Mouse (Mus musculus) megakaryocyte, embryonic 14.5 days (primary cell): ENCODE results near the gene Gpx4.

Source experiments
- FLI1 ChIP-seq: IDR thresholded peaks from 2 replicates; pipeline ENCODE4 v1.6.1; 2012; ENCODE audit warnings: low read length, inconsistent platforms, mixed read lengths
- GATA1 ChIP-seq: IDR thresholded peaks from 3 replicates; pipeline ENCODE4 v1.6.1; 2012; ENCODE audit warnings: mixed read lengths, low read length, inconsistent platforms, borderline replicate concordance

DNA sequence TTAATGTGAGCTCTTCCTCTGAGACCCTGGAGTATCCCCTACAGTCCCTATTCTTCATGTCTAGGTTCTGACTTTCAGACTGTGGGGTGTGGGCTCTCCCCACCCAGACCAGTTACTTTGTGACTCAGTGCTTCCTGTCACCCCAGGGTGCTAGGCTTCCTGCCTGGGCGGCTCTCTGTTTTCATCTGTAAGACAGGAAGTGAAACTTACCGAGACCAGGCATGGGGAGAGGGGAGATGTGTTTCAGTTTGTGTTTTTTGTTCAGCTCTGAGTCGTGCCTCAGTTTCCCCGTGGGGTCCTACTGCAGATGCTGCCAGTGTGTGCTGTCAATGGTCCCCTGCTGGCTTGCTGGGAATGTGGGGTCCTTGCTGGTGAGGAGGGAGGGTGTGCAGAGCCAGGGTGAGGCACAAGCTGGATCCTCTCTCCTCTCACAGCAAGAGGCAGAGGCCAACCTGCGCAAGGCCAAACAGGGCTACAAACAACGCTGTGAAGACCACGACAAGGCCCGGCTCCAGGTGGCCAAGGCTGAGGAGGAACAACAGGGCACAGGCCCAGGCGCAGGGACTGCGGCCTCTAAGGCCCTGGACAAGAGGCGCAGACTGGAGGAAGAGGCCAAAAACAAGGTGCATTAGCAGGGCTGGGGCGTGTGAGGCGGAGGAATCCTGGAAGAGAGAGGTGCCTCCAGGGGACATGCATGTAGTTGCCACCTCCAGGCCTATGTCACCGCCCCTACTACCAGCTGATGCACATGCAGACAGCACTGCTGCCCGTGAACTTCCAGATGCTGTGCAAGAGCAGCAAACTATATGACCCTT lies 22.5 kb upstream of the Gpx4 start:
- no peak for TF ChIP-seq GATA1
- TF ChIP-seq FLI1, result no peak
